Mouse (Mus musculus) pancreas, adult 10 weeks (tissue): ENCODE data around the gene Smarcd1. TPM values are rescaled to one million over a fixed set of nuclear protein-coding genes. Genes with fewer than 3 reads are reported as not detected.

Experiments used
- polyA plus RNA-seq: library from polyadenylated mRNA; stranded (reverse); fragments of 350-450 nt; fragmentation: Illumina TruSeq; extraction: RNeasy Lipid Tissue Mini Kit (QIAGEN cat#74804); gene quantifications from one replicate; pipeline ENCODE4 v1.2.3, GENCODE M21; 2015; ENCODE audit warnings: low read depth, low replicate concordance; ENCODE audit not compliant: insufficient read depth

Gene Smarcd1
- polyA plus RNA-seq = 5.5 TPM

GRCm38 (mm10) chr15:99701999-99702900 lies at the start of gene Smarcd1:
TSS of gene Smarcd1 (plus strand) at chr15:99702129.

DNA sequence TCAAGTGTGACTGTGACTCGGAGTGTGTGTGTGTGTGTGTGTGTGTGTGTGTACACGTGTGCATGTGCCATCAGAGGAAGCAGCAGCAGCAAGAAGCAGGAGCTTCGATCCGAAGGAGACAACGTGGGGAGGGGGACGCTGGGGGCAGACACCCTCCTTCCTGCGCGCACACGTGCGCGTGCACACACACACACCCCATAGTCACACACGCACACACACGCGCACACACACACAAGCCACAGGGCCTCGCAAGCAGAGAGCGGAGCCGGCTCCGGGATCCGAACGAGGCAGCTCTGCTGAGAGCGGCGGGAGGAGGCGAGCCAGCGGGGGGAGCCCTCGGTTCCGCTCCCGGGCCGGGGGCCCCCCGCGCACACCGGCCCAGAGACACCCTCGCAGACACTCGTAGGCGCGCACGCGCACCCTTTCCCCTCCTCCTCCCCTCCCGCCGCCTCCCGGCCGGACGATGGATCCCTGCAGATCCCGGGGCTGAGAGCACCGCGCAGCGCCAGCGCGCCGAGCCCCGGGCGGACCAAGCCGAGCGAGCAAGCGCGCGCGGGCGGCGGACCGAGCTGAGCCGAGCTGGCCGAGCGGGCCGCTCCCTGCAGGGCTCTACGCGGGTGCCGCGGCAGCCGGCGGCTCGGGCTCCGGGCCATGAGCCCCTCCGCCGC lies 31.6 kb upstream of the Smarcd1 start, which contains the start of gene Asic1:
Gene Asic1 (plus strand): TSS at position 215 of the 668 bp plus-strand sequence.

GRCm38 (mm10) chr15:99705440-99706048 lies 3.6 kb downstream of the Smarcd1 start, which contains the start of gene Gm17349:
TSS of gene Gm17349 (minus strand) at chr15:99705490.

GRCm38 (mm10) chr15:99717386-99718334 lies 15.7 kb downstream of the Smarcd1 start, which contains the start of gene Gpd1:
TSS of gene Gpd1 (plus strand) at chr15:99717515.

DNA sequence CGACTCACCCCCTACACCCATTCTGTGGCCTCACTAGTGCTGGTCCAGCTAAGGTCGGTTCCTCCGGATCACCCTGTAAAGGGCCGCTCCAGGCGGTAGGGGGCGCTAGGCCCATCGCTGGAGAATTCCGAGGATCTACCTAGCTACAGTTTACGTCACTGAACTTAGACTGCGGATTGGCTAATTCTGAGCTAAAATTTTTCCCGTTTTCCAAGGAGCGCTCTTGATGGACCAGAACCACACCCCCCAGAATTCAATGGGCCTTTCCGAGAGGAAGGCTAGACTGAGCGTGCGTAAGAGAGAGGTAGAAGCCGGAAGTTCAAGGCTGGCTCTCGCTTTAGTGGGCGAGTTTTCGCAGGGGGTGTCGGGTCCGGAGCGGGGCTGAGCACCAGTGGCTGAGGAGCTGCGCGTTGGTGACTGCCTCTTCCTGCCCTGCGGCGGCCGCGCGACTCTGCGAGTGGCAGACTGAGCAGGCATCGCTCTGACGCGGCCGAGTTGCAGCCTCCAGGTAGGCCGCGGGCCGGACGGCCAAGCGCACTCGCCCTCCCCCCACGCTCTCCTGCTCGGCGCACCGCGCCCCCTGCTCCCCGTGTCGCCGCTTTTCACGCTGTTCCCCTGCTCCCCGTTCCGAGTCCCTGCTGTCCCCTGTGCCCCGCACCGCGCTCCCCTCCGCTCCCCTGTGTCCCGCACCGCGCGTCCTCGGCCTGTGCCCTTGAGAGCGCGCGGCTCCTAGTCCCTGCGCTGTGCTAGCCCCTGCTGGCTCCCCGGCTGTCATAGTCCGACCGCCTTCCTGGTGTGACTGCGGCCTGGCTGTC lies 23.6 kb downstream of the Smarcd1 start, which contains the start of gene Cox14:
Gene Cox14 (plus strand): TSS at position 278 of the 815 bp plus-strand sequence.

Other genes starting within 250 kb of the Smarcd1 start
- 1.2 TPM for gene Nckap5l, start 244.4 kb upstream of the Smarcd1 start, polyA plus RNA-seq
- gene Bcdin3d, start 227.4 kb upstream of the Smarcd1 start, polyA plus RNA-seq = 2.5 TPM
- 2.0 TPM for gene Faim2, start 174.0 kb upstream of the Smarcd1 start, polyA plus RNA-seq
- not detected for gene Aqp2, start 123.1 kb upstream of the Smarcd1 start, polyA plus RNA-seq
- 2.9 TPM for gene Aqp5, start 111.3 kb upstream of the Smarcd1 start, polyA plus RNA-seq
- gene Aqp6, start 100.7 kb upstream of the Smarcd1 start, polyA plus RNA-seq = not detected
- gene Racgap1, start 50.5 kb upstream of the Smarcd1 start, polyA plus RNA-seq = 0.52 TPM
- 2.1 TPM for gene Asic1, start 31.8 kb upstream of the Smarcd1 start, polyA plus RNA-seq
- gene Gm17349, start 3.4 kb downstream of the Smarcd1 start, polyA plus RNA-seq = not detected
- 8.3 TPM for gene Gpd1, start 15.4 kb downstream of the Smarcd1 start, polyA plus RNA-seq
- 22.0 TPM for gene Cox14, start 23.5 kb downstream of the Smarcd1 start, polyA plus RNA-seq
- gene Cers5, start 70.8 kb downstream of the Smarcd1 start, polyA plus RNA-seq = 9.9 TPM
- 12.3 TPM for gene Lima1, start 173.3 kb downstream of the Smarcd1 start, polyA plus RNA-seq